Mouse (Mus musculus) kidney, adult 2 months (tissue): ENCODE measurements around the gene Akt2.

ENCODE experiments used
- CTCF ChIP-seq: fragments of 200-500 bp; conservative IDR thresholded peaks from 2 replicates; pipeline ENCODE4 v1.5.1; 2011; ENCODE audit warnings: low read depth, mild to moderate bottlenecking, control low read depth, low read length, moderate library complexity, mixed read lengths; ENCODE audit not compliant: insufficient read depth, insufficient read length
- POLR2A ChIP-seq: fragments of 200-500 bp; IDR thresholded peaks from one replicate; pipeline ENCODE4 v1.6.1; 2011; ENCODE audit warnings: low read depth, low read length, control low read depth

GRCm38 (mm10) chr7:27552931-27553513 lies 38.3 kb upstream of the Akt2 start, which contains the start of the genes Pld3 and 2310022A10Rik:
- no peak for TF ChIP-seq CTCF
- TF ChIP-seq POLR2A = peak; percentile 58
